Mouse (Mus musculus): Measurements from ENCODE around the gene Tenm2.

Tenm2 gene

DNA sequence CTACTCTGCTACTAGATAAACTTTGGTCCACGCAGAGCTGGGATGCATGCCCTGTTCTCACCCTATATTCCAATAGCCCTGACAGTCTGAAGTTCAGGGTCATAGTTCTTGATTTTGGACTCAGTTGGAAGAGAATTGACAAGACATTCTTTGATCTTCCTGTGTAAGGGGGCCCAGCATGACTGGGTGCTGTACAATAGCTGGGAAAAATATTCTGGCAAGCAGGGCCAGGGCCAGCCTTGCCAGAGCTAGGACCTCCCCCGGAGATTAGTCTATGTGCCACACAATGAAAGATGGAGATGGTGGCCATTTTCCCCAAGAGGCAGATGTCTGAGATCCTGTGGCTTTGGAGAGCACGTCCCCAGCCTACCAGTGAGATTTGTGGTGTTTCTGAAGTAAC is 1021.2 kb downstream of the Tenm2 start:
- no peak for DNase-seq (ENCODE audit: low spot score)

DNA sequence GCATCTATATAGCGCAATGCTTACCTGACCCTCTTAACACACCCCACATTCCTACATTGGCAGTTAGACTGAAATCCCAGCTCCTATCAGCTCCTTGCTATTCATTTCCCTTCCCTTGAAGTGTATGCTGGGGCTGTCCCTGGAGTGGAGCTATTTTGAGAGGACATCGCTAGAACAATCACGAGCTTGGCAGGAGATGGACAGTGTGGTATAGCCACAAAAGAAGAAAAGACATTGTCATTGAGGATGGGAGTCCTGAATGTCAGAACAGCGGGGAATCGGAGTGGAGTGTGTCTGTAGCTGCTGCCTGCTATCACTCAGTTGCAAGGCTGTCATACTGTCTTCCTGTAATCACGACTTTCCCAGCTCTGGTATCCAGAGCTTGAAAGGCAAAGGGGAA is 1031.4 kb downstream of the Tenm2 start:
- DNase-seq (ENCODE audit: low spot score), result no peak

DNA sequence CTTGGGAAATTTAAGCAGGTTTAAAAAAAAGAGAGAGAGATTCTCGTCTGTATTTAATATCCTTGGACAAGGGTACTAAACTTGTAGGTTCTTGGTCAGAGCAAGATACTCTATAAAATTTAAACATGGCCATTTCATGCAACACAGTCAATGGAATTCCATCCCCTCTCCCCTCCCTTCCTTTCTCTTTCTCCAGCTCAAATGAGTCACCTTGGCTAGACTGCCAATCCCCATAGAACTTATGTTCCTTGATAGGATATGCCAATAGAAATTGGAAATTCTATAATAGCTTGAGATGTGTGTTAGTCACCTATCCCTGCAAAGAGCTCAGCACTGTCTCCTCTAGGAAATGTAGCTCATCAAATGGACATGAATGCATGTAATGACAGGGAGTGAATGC is 1031.9 kb downstream of the Tenm2 start:
- DNase-seq (ENCODE audit: low spot score), result no peak

DNA sequence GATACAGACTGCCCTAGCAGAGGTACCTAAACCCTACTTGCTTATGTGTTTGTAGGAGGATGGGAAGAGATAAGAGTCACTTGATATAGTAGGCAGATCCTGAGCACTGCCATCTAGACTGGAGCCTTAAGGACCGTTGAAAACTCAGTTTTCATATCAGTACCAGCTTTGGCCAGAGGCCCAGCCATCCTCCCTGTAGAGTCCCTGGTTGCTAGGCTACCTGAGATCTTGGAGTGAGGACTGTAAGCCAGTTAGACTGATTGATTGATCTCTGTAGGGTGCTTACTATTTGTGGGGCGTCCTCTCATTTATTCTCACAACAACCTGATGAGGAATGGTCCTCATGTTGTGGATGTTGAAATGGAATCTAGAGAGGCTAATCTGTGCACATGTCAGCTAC is 1041.4 kb downstream of the Tenm2 start:
- no peak for DNase-seq (ENCODE audit: low spot score)

DNA sequence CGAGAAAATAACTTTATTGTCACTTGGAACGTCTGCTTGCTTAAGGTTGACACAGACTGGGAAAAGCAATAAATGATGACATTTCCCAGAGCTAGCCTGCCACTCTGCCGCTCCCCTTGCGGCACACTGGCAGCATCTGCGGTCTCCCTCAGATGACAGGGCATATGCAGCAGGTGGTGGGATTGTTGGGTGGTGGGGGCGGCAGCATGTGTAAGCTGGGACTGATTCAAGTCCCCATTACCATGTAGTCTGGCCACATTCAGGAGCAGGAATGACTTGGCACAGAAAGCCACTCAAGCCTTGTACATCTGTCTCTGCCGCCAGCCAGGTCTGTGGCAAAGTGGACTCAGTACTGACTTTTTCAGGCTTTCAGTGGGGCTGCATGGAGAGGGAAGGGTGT is 1059.7 kb downstream of the Tenm2 start:
- DNase-seq (ENCODE audit: low spot score), result peak; percentile 35

DNA sequence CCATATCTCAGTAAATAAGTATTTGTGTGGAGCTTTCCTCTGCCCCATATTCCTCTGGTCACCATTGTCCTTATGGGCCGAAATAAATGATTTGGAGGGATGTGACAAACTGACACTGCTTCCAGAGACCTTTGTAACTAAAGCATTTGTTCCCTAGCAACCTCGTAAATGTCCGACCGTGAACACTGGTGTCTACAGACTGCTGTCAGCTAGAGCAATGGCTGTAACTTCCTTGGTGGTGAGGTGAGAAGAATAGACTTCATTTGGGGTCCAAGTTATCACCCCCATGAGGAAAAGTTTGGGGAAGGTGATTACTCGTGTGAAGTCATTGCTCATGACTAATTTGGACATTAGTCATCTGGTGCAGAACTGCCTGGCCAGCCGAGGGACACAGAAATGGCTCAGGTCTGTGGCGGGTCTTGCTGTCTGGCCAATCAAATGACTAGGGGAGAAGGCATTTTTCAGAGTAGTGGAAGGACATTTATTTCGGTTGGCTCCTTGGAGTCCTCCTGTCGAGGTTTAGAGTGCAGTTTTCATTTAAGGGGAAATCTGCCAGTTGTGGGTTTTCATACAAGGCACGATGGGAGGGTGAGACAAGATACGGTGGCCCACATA is 1062.6 kb downstream of the Tenm2 start:
- DNase-seq (ENCODE audit: low spot score), result no peak

DNA sequence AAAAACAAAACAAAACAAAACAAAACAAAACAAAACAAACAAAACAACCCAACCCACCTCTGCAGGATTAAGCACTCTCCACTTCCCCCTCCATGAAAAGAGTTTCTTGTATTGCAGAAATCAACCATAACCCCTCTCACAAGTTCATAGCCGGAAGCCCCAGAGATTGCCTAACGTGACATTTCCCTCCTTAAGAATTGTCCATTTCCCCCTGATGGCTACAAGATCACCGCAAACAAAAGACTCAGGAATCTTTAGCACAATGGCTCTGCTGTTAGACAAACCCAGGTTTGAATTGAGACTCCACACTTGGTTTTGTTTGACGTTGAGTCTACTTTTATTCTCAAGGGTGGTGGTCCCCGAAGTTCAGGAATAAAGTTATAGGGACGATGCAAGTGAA is 1063.2 kb downstream of the Tenm2 start:
- DNase-seq (ENCODE audit: low spot score), result no peak

DNA sequence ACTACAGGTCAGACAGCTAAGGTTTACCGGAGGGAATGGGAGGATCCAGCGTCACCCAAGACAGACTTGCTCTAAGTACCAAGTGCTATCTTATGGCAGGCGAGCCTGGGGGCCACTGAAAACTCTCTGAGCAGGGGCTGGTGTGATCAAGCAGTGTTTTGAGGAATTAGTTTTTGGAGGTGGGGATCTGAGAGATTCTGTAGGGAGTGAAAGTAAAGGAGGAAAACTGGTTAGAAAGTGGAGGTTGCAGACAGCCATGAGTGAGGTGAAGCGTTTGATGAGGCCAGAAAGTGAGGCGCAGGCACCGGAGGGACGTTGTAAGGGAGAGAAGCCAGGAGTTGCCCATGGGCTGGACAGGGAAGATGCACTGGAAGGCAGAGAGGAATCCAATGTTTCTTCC is 1063.8 kb downstream of the Tenm2 start:
- no peak for DNase-seq (ENCODE audit: low spot score)

DNA sequence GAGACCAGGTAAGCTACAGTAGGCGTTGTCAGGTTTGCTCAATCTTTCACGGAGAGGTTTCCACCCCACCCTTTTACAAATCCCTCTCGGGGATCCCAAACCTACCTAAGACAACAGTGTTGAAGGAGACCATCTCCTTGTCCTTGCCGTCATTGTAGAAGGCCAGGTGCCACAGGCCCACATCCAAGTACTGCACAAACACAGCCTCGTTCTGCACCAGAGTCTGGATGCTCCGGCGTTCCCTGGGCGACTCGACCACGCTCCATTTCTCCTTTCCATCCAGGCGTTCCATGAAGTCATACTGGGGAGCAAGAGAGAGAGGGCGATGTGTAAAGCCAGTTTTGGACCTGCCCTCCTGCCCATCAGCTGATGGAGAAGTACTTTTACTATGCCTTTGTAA is 1064.5 kb downstream of the Tenm2 start:
- DNase-seq (ENCODE audit: low spot score), result no peak

DNA sequence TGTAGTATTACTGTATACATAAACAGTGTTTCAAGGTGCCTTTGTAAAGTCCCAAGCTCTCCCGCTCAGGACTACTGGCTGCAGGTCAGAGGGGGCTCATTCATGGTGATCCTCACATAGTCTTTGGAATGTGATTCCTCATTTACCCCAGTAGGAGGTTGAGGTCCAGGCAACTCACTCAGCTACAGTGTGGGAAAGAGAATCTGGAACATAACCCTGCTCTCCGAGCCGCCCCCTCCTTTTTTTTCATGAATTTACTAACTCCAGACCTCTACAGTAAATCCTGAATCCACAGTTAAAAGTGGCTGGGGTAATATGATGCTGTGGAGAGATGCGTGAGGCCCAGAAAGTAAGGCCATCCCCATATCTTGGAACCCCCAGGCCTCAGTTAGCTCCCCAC is 1066.0 kb downstream of the Tenm2 start:
- no peak for DNase-seq (ENCODE audit: low spot score)

DNA sequence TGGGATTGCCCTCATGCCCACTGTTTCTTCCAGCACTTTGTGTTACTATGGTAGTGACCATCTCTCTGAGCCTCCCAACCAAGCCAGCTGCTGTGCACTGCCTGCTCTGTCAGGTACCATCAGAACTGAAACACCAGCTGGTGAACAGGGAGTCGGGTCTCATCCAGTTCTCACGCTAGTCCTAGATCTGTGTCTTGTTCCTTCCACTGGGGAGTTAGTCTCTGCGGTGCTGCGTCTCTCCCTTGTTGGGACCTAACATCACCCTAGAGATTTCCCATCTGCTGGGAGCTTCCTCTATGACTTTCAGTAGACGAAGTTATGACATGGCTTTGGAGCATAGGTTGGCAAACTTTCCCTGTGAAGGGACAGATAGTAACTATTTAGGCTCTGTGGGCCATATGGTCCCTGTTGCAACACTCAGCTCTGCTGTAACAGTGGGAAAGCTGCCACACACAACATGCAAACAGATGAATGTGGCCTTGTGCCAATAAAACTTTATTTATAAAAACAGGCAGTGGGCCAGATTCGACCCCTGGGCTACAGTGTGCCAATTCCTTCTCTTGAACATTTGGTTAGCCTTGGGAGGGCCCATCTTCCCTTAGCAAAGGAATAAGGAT is 1066.7 kb downstream of the Tenm2 start:
- DNase-seq (ENCODE audit: low spot score), result no peak

DNA sequence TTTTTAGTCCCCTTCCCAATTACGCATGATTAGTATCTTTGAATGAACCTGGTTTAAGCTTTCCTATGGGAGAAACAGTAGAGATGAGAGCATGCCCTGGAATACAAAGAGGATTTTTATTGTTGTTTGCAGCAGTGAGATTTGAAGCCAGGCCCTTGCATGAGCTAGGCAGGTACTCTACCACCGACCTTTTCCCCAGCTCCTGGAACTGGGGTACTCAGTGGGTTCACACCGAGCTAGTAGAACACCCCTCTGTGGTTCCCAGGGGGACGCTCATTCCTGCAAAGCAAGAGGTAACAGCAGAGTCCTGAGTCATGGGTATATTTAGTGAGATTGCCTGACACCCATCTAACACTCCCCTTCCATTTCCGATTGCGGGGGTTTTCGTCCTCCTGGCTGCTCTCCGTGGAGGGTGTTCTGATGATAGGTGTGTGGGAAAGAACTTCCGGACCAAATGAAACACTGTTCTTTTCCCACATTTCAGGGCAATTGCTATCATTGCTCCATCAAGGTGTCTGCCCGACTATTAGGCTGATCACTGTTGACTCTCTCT is 1067.9 kb downstream of the Tenm2 start:
- DNase-seq (ENCODE audit: low spot score), result no peak

DNA sequence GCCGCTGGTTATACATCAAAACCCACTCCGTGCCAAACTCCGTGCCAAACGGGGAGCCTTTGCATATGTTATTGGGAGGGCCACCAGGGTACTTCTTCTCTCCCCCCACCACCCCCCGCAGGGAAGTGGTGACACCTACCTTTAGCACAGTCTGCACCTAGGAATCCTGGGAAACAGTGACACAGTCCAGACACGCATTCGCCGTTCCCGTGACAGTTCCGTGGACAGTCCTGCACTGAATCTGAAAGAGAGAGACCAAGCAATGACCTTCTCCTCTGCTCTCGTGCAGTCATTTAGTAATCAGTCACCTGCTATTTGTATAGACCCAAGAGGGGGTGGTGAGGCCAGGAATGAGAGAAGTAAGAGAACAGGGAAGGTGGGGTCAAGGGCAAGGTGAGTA is 1072.2 kb downstream of the Tenm2 start:
- DNase-seq (ENCODE audit: low spot score), result no peak

DNA sequence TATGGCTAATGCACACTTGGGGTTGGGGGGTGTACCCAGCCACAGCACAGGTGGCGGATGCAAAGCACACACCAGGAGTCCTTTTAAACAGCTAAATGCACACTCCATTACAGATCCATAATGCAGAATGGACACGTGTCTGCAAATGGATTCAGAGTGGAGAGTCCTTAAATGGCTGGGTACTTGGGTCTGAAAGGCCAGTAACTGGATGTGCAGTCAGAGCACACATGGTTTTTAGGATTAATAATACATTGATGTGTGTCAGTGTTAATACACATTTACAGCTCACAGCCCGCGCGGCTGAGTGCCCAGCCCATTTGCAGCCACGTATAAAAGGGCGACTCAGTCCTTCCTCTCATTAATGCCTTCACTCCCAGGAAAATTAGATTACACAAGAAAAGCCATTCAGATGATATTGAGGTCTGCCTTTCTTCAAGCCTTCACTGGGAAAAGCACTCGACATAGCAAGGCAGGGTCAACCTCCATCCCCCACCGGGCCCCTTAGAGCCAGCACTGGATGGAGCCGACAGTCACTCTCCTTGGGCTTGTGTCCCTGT is 1073.9 kb downstream of the Tenm2 start:
- peak; percentile 87 for DNase-seq (ENCODE audit: low spot score)

DNA sequence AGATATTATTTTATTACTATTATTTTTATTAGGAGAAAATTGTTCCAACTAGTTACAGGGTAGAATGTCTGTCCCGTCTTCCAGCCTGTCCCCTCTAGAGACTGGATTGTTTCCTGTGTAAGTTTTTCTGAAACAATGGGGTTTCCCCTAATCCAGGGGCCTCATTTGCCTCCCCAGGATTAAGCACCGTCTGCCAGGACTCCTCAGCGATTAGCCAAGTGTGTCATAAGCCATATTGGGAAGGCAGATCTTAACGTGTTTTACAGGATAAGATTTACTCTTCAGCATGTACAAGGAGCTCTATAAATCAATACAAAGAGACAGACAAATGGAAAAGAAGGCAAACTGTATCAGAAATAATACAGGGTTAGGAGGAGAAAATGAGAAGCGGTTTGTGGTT is 1082.3 kb downstream of the Tenm2 start:
- DNase-seq (ENCODE audit: low spot score), result no peak

DNA sequence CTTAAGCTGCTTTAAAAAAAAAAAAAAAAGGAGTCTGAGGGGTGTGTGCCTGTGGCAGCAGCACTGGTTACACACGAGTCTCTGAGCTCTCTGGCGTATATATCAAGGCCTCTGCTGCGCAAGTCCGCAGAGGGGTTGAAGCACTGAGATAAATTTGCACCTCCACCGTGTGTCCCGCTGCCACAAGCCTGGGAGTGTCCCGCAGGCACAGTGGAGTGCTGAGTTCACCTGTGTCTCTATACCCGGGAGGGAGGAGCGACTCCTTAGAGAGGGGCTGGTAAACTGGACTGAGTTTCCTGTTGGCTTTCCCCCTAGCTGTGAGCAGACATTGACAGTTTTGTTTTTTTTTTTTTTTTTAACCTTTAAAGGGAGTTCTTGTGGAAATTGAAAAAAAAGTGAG is 1082.8 kb downstream of the Tenm2 start:
- no peak for DNase-seq (ENCODE audit: low spot score)

DNA sequence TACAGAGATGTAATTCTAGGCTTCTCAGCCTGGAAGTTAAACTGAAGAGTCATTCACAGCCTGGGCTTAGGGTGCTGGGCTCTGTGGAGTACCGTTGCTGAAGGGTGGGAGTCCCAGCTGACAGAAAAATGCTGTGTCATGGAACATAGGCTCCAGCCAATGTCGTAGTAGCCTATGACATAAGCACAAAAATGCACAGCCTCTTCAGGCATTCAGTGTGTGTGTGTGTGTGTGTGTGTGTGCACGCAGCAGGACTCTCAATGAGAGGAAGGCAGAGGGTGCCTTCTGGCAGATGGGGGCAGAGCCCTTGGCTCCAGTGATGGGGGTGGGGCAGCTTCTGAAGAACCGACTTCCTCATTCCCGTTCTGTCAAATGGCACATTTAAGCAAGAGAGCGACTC is 1083.5 kb downstream of the Tenm2 start:
- DNase-seq (ENCODE audit: low spot score), result peak; percentile 59

DNA sequence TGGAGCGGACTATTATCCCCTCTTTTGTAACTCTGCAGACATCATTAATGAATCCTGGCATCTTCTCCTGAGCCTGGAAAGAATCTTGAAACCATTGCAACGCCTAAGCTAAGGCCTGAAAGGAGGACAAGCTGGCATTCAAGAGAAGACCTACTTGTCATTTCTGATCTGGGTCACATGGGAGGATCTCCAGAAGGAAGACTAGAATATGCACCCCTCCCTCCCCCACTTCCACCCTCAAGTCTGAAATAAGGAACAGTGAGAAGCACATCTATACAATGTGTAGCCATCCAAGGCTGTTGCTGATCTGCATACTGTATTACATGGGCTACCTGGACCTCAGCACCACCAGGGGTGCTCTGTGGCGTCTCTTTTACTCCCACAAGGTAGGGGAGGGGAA is 1086.7 kb downstream of the Tenm2 start:
- DNase-seq (ENCODE audit: low spot score), result no peak

DNA sequence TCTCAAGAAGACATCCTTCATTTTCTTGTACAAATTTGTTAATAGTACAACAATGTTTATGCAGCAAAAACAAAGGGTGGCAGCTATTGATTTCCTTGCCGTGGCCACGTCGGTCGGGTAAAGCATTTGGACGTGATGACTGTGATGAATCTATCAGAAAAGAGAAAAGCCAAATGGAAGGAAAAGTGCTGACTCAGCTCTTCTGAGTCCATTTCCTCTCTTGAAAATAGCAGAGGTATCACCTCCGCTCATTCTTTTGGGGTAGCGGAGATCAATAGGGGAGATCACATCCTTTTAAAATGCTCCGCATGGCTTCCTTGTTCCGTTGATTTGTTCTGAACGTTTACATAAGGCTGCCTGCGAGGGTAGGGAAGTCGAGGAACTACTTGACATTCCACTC is 1090.7 kb downstream of the Tenm2 start:
- no peak for DNase-seq (ENCODE audit: low spot score)

DNA sequence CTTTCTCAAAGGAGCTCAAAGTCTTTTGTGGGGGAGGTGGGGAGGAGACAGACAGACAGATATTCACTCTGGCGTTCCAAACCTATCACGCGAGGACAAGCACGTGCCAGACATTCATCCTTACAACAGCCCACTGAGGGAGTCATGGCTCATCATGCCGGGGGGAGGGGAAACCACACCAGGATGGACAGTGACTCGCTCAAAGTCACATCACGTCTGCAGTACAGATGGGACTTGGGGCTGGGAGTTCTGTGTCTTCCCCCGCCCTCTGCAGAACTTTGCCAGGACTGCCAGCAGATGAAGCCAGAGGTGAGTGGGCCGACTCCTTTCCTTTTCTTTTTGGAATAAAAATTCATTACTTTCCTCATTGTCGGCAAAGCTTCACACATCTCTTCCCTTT is 1095.4 kb downstream of the Tenm2 start:
- DNase-seq (ENCODE audit: low spot score), result no peak

DNA sequence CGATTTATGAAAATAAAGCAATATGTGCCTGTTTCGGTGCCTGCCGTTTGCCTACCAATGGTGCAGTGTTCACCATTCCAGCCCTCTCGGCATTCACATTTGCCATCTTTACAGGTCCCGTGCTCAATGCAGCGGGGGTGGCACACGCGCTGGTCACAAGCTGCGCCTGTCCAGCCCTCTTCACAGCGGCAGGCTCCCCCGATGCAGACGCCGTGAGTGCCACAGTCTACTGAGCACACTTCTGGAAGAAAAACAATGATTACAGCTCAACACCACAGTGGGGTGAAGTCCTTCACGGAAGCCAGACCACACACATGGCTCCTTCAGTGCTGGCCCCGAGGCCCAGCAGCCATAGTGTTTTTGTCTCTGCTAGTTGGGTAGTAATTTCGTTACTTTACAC is 1096.2 kb downstream of the Tenm2 start:
- DNase-seq (ENCODE audit: low spot score), result no peak

DNA sequence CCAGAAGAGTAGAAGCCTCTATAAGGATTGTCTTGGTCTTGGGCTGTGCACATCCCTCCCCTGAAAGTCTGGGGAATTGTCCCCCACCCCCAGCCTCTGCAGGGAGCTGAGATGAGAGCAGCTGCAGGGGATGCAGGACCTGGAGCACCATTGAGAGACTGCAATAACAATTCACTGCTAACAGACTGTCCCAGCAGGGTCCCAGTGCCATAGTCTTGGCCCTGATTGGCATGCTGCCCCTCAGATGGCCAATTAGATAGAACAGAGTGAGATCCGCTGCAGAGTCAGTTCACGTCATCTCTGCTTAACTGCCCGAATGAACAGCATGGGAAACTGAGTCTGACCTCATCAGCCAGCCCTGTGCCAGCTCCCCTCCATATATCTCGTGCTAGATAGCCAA is 1097.9 kb downstream of the Tenm2 start:
- DNase-seq (ENCODE audit: low spot score), result no peak

DNA sequence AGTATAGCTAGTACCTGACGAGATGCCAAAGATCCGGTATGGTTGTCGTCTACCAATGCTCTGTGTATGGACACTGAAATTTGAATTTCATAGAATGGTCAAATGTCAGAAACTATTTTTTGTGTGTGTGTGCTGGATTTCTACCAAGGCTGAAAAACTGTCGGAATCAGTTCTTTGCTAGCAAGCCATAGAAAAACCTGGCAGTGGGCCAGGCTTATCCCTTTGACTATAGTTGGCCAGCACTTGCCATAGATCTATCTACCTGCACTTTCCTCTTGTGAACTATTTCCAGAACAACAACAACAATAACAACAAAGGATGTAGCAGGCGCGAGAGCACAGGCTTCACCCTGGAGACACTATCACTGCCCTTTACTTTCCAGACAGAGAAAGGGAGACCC is 1098.5 kb downstream of the Tenm2 start:
- DNase-seq (ENCODE audit: low spot score), result no peak

DNA sequence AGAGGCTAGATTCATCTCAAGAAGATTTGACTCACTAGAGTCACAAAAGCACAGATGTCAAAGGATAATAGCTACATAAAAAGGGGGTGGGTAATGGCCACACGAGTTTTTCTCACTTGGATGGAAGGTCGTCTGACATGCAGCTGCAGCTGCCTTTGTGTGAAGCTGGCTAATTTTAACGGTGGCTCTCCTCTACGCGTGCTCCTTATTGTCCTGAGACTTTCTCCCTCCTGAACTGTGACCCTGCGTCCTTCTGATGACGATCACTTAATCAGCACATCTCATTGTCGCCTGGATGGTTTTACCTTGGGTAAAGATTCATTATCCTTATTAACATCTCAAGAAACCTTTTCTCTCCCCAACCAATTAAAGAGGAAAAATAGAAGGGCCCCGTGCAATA is 1101.1 kb downstream of the Tenm2 start:
- no peak for DNase-seq (ENCODE audit: low spot score)
